Mouse (Mus musculus): ENCODE measurements around the gene Crbn. TPM values are rescaled to one million over a fixed set of nuclear protein-coding genes. Genes with fewer than 3 reads are reported as not detected.

The Crbn gene
- polyA plus RNA-seq (2015; fragmentation: Nextera tagmentation; extraction: Ambion mirVana) = 69.4 and 74.0 TPM in 2 replicates

DNA sequence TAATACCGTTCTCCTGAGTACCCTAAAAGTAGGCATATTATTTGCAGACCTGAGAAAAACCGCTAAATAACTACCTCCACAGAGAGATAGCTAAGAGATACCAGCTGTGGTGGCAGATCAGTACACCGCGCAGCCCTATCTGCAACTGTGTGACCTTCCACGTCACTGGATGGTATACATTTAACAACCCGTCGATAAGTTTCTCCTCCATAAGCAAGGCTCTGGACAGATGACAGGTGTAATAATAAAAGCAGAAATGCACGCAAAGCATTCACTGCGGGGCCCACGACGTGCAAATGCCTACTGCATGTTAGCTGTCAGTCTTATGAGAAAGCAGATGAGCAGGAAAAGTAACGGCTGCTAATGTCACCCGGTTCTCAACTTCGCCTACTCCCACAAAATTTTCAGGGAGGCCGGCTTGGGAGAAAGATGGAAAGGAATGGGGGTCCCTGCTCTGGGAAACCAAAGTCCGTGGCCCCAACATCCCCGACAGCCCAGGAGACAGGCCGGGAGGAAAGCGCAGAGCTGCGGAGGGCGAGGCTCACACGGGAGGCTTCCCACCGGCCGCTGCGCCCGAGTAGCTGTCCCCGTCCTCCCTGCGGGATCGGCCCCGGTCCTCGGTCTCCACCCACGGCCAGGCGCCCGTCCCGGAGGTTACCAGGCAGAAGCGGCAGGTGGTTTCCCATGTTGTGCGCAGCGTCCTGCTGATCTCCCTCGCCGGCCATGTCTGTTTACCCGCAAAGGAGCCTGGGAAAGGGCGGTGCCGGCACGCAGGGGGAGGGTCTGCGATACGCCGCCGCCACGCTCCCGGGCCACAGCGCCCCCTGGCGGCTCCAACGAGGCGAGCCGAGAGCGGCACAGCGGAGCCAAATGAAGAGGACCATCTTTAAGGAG is at the start of gene Crbn:
Gene Crbn (minus strand): TSS at position 745 of the 894 bp plus-strand sequence.
- ATAC-seq (ENCODE audit: low read depth) = peak; percentile 94
- H3K4me2 ChIP-seq = peak within 1 kb of the TSS; percentile 91
- H3K4me3 ChIP-seq = peak within 1 kb of the TSS; percentile 63
- peaks cover 13% of the 10 kb centered on the region for H3K4me1 ChIP-seq (replicated peaks)
- no peaks in the 10 kb centered on the region for H3K9me3 ChIP-seq
- no peak within 1 kb of the TSS for H3K27ac ChIP-seq (replicated peaks)
- no peaks in the 10 kb centered on the region for H3K27me3 ChIP-seq
- peak within 1 kb of the TSS; percentile 74 for H3K9ac ChIP-seq
- peaks cover 5% of the 10 kb centered on the region for H3K36me3 ChIP-seq
- 2% methylated on average over 57 of the region's 57 CpGs for WGBS

DNA sequence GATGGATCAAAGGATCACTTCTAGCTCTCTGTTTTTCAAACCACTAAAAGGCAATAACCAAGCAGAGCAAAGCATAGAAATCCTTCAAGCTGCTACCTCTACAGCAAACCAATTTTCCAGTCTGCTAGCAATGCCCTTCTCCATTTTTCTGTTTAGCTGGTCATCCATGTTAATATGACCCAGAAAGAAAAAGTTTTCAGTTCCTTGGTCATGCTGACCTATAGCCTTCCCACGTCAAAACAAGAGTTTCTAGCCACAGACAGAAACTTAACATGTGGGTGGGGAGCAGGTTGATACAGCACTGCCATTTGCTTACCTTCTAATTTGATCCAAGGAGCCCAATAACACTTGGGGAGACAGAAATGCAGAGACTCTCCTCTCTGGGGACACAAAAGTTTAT is 40.3 kb upstream of the Crbn start:
- Histone ChIP-seq H3K36me3 (no peaks in the 10 kb centered on the region), H3K27ac (replicated peaks) (no peak overlapping the region), H3K4me3 (no peak overlapping the region), H3K4me1 (replicated peaks) (peaks cover 11% of the 10 kb centered on the region), H3K4me2 (no peak overlapping the region), H3K9ac (no peak overlapping the region), H3K9me3 (no peaks in the 10 kb centered on the region), H3K27me3 (no peaks in the 10 kb centered on the region)
- 68% methylated on average over 1 of the region's 1 CpGs for WGBS
- no peak for ATAC-seq (ENCODE audit: low read depth)

DNA sequence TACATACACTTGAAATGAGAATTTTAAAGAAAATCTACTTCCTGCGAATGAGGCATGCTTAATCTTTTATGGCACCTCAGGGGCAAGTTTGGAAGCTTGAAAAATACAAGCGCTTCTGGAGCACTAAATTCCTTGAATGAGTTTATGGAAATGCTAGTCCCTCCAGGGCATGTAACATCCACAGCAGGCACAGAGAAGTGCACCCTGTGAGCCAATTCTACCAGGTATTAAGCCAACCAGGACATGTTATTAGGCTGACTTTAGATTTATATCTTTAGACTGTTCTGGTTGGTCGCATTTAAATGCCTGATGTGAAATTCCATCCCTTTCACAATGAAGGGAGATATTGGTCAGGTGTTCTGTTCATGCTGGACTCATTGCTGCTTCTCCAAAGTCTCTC is 38.2 kb upstream of the Crbn start:
- WGBS = 47% methylated on average over 3 of the region's 3 CpGs
- no peak overlapping the region for H3K4me3 ChIP-seq
- H3K36me3 ChIP-seq = no peaks in the 10 kb centered on the region
- no peak overlapping the region for H3K9ac ChIP-seq
- H3K4me2 ChIP-seq = no peak overlapping the region
- H3K9me3 ChIP-seq = no peaks in the 10 kb centered on the region
- peak; percentile 56; the same call in 1 of the 2 replicates for ATAC-seq (ENCODE audit: low read depth)
- H3K27ac ChIP-seq (replicated peaks) = 0 out of 2 replicates have a peak overlapping the region, but pooled peaks have one; percentile 23
- no peaks in the 10 kb centered on the region for H3K27me3 ChIP-seq
- H3K4me1 ChIP-seq (replicated peaks) = peaks cover 11% of the 10 kb centered on the region

DNA sequence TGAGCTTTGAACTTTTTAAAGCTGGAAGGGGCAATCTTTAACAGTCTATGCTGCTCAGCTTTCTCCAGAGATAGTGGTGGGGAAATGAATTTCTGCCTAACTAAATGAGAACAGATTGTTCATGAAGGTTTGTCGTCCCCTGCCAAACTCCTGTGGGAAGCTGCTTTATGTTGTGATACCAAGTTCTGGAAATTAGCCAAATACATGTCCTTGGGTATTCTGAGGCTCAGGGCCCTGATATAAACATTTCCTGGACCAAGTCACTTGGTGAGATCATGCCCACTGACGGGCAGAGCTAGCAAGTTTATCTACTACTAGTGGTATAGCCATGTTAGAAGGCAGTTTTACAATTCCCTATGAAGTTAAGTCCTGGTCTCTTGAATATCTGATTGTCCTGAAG is 35.4 kb upstream of the Crbn start:
- H3K27me3 ChIP-seq = no peaks in the 10 kb centered on the region
- H3K4me1 ChIP-seq (replicated peaks) = peaks cover 11% of the 10 kb centered on the region
- WGBS = 67% methylated on average over 2 of the region's 2 CpGs
- H3K9ac ChIP-seq = no peak overlapping the region
- no peak overlapping the region for H3K4me2 ChIP-seq
- H3K36me3 ChIP-seq = no peaks in the 10 kb centered on the region
- H3K9me3 ChIP-seq = no peaks in the 10 kb centered on the region
- no peak overlapping the region for H3K4me3 ChIP-seq
- no peak for ATAC-seq (ENCODE audit: low read depth)
- H3K27ac ChIP-seq (replicated peaks) = no peak overlapping the region

DNA sequence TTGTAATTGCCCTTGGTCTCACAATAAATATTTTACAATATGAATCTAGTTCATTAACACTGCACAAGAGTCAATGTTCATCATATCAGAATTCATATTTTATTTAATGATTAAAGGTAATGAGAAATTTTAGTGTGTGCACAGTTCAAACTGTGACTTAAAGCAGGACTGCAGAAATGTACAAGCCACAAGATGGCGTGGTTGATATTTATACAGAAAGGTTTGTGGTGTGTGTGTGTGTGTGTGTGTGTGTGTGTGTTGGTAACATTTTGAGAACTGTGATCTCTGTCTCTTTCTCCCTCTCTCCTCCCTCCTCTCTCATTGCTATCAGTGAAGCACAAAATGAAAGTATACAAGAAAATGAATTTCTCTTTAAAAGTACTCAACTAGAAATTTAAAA is 22.5 kb upstream of the Crbn start:
- Histone ChIP-seq H3K9me3 (no peaks in the 10 kb centered on the region), H3K36me3 (no peaks in the 10 kb centered on the region), H3K9ac (no peak overlapping the region), H3K4me1 (replicated peaks) (0 out of 2 replicates have a peak, but pooled peaks cover 3% of the 10 kb centered on the region), H3K4me3 (no peak overlapping the region), H3K4me2 (no peak overlapping the region), H3K27me3 (no peaks in the 10 kb centered on the region), H3K27ac (replicated peaks) (no peak overlapping the region)
- no peak for ATAC-seq (ENCODE audit: low read depth)
- 64% methylated on average over 1 of the region's 1 CpGs for WGBS

DNA sequence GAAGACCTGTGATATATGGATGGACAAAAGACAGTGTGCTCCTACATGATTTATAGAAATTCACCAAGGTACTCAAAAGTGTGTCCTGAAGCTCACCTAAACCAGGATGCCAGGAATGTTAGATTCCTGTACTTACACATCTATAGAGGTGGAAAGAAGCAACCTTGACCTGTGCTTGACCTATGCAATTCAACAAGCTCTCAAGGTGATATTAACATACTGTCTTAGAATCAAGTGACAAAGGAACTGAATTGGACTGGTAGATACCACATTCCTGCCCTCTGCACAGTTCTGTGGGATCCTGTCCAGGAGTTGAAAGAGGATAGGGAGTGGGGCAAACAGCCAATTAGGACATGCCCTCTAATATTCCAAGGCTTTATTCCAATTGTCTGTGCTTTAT is 20.7 kb upstream of the Crbn start:
- ATAC-seq (ENCODE audit: low read depth) = no peak
- no peak overlapping the region for H3K4me2 ChIP-seq

DNA sequence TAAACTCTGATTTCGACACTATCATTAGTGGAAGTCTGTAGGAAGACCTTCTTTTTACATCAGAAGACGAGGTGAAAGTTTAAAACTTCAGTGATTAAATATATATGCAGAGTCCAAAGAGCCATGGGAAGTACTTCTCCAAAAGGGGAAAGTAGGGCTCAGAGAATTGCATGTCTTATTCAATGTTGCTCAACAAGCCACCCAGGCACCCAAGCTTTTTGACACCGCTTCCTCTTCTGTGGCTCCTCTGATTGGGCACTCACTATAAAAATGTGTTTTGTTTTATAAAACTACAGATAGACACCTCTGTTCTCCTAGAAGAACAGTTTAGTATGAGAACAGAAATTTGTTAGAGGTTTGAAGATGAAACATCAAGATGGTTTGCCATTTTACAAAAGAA is 20.0 kb upstream of the Crbn start:
- ATAC-seq (ENCODE audit: low read depth) = no peak
- Histone ChIP-seq H3K4me3 (no peak overlapping the region), H3K4me2 (no peak overlapping the region), H3K27me3 (no peaks in the 10 kb centered on the region), H3K9ac (no peak overlapping the region), H3K27ac (replicated peaks) (no peak overlapping the region), H3K4me1 (replicated peaks) (0 out of 2 replicates have a peak, but pooled peaks cover 3% of the 10 kb centered on the region), H3K36me3 (no peaks in the 10 kb centered on the region), H3K9me3 (no peaks in the 10 kb centered on the region)
- 77% methylated on average over 3 of the region's 3 CpGs for WGBS

More for the DNA sequence above, 20.7 kb upstream of the Crbn start:
- H3K4me1 ChIP-seq (replicated peaks) = 0 out of 2 replicates have a peak, but pooled peaks cover 3% of the 10 kb centered on the region
- no peaks in the 10 kb centered on the region for H3K9me3 ChIP-seq
- H3K9ac ChIP-seq = no peak overlapping the region
- H3K27ac ChIP-seq (replicated peaks) = no peak overlapping the region
- no peak overlapping the region for H3K4me3 ChIP-seq
- no peaks in the 10 kb centered on the region for H3K36me3 ChIP-seq
- no peaks in the 10 kb centered on the region for H3K27me3 ChIP-seq

DNA sequence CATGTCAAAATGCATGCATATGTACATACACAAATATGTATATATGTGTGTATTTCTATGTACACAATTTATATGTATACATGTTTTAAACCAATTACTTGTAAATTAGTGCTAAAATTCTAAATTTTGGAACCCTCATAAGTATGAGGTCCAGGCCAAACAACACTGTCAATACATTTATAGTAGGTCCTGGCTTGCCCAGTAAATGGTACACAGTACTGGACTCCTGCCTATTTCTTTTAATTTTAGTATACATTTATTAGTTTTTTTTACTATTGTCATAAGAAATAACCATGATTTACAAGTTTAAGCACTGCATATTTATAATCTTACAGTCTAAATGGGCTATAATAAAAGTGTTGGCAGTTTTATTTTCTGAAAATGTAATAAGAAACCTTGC is 19.4 kb upstream of the Crbn start:
- Histone ChIP-seq H3K27ac (replicated peaks) (no peak overlapping the region), H3K36me3 (no peaks in the 10 kb centered on the region), H3K9me3 (no peaks in the 10 kb centered on the region), H3K4me2 (no peak overlapping the region), H3K4me1 (replicated peaks) (0 out of 2 replicates have a peak, but pooled peaks cover 3% of the 10 kb centered on the region), H3K9ac (no peak overlapping the region), H3K4me3 (no peak overlapping the region), H3K27me3 (no peaks in the 10 kb centered on the region)
- ATAC-seq (ENCODE audit: low read depth) = no peak

DNA sequence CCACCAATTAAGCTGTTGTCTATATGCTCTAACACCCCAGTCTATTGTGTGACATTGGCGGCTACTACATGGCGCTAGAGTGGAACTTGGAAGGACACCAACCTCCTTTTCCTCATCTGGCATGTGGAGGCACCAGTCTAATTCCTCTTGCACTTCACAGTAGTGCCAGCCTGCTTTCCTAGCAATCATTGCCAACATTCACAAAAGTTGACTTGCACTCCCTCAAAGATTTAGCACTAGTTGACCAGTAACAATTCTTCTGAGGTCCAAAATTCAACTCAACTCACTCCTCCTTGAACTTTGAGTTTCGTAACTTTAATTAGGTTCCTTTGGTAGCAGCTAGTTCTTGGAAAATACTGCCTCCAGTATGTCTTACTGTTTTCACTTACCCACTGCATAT is 10.8 kb upstream of the Crbn start:
- Histone ChIP-seq H3K4me1 (replicated peaks) (no peaks in the 10 kb centered on the region), H3K36me3 (no peaks in the 10 kb centered on the region), H3K4me3 (no peak overlapping the region), H3K4me2 (no peak overlapping the region), H3K27me3 (no peaks in the 10 kb centered on the region), H3K9ac (no peak overlapping the region), H3K9me3 (no peaks in the 10 kb centered on the region), H3K27ac (replicated peaks) (no peak overlapping the region)
- no peak for ATAC-seq (ENCODE audit: low read depth)
- WGBS = 96% methylated on average over 3 of the region's 3 CpGs

DNA sequence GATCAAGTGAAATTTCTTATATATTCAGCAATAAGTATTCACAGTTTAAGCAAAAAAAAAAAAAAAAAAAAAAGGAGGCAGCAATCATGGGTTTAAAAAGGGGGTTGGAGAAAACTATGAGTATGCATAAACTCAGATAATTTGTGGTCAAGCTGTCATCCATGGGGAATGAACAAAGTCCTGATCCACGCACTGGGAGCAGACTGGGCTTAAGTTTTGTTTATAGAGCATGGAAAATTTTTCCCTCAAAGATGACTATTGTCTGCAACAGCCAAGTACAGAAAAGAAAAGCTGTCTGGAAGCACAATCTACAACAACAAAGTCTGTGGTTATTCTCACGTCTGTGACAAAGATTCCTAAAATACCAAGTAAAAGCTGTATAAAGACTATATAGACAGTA is 9.3 kb upstream of the Crbn start:
- no peaks in the 10 kb centered on the region for H3K9me3 ChIP-seq
- no peak overlapping the region for H3K4me3 ChIP-seq
- H3K27me3 ChIP-seq = no peaks in the 10 kb centered on the region
- ATAC-seq (ENCODE audit: low read depth) = no peak
- WGBS = 66% methylated on average over 2 of the region's 2 CpGs
- no peaks in the 10 kb centered on the region for H3K4me1 ChIP-seq (replicated peaks)
- H3K27ac ChIP-seq (replicated peaks) = no peak overlapping the region
- no peak overlapping the region for H3K4me2 ChIP-seq
- no peak overlapping the region for H3K9ac ChIP-seq
- H3K36me3 ChIP-seq = no peaks in the 10 kb centered on the region

DNA sequence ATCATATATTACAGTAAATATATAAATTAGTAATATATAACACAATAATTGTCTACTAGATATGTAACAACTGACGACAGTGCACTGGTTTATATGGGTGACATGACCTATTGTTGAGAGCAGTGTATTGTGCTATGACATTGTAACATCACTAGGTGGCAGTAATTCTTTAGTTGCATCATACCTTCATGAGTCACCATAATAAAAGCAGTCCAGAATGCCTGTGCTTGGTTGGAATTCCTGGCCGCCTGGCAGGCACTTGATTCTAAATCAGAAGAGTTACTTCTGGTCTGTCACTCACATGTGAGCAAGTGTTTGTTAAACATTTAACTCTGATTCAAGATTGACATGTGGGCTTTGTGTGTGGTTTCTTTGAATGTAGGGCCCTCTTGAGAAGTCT is 5.0 kb upstream of the Crbn start:
- Histone ChIP-seq H3K27ac (replicated peaks) (no peak overlapping the region), H3K9me3 (no peaks in the 10 kb centered on the region), H3K4me3 (no peak overlapping the region), H3K36me3 (no peaks in the 10 kb centered on the region), H3K4me1 (replicated peaks) (no peaks in the 10 kb centered on the region), H3K27me3 (no peaks in the 10 kb centered on the region), H3K4me2 (no peak overlapping the region), H3K9ac (no peak overlapping the region)
- no peak for ATAC-seq (ENCODE audit: low read depth)
- 33% methylated on average over 2 of the region's 2 CpGs for WGBS

DNA sequence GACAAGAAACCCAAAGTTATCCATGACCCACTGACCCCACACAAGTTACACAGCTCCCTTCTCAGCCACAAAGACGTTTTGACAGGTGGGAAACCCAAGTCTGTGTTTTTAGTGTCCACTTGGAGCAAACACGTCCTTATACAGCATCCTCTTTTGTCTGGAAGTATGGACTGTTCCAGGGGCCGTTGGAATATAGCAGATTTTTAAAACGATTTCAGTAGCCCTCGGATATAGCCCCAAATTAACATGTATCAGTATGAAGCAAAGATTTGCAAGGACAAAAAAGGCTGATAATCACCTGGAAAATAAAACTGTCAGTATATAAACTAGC is 315 bp upstream of the Crbn start:
- H3K27me3 ChIP-seq = no peaks in the 10 kb centered on the region
- H3K4me2 ChIP-seq = peak overlapping the region; percentile 91
- H3K4me1 ChIP-seq (replicated peaks) = peaks cover 13% of the 10 kb centered on the region
- ATAC-seq (ENCODE audit: low read depth) = no peak; the same call in 1 of the 2 replicates
- no peak overlapping the region for H3K27ac ChIP-seq (replicated peaks)
- H3K9me3 ChIP-seq = no peaks in the 10 kb centered on the region
- peak overlapping the region; percentile 63 for H3K4me3 ChIP-seq
- 57% methylated on average over 5 of the region's 5 CpGs for WGBS
- no peak overlapping the region for H3K9ac ChIP-seq
- no peaks in the 10 kb centered on the region for H3K36me3 ChIP-seq
